Mouse (Mus musculus) megakaryocyte, adult 5-6 weeks (primary cell): ENCODE data around the gene Zdhhc19. TPM values are rescaled to one million over a fixed set of nuclear protein-coding genes. Genes with fewer than 3 reads are reported as not detected.
A peak's percentile ranks its signal among the peaks of the same experiment; 100 is the strongest.

ENCODE experiments used
- ATAC-seq: 2 replicates; pipeline ENCODE4 v1.8.0; 2016; ENCODE audit warnings: mild to moderate bottlenecking, inconsistent platforms; ENCODE audit not compliant: poor library complexity, severe bottlenecking
- total RNA-seq, 2 experiments: library from RNA; stranded (forward) in 1 of 2; stranded (reverse) in 1 of 2; fragments of 153-499, 151-499 nt in 1 of 2; fragments of 221-1000, 200-1000 nt in 1 of 2; gene quantifications; 2 replicates each; pipeline versions ENCODE4 v1.2.3 to v1.2.4; 2015 to 2017

Zdhhc19 gene
- total RNA-seq, 2 experiments from 2014 or later: 0.33 TPM; not detected in 1

DNA sequence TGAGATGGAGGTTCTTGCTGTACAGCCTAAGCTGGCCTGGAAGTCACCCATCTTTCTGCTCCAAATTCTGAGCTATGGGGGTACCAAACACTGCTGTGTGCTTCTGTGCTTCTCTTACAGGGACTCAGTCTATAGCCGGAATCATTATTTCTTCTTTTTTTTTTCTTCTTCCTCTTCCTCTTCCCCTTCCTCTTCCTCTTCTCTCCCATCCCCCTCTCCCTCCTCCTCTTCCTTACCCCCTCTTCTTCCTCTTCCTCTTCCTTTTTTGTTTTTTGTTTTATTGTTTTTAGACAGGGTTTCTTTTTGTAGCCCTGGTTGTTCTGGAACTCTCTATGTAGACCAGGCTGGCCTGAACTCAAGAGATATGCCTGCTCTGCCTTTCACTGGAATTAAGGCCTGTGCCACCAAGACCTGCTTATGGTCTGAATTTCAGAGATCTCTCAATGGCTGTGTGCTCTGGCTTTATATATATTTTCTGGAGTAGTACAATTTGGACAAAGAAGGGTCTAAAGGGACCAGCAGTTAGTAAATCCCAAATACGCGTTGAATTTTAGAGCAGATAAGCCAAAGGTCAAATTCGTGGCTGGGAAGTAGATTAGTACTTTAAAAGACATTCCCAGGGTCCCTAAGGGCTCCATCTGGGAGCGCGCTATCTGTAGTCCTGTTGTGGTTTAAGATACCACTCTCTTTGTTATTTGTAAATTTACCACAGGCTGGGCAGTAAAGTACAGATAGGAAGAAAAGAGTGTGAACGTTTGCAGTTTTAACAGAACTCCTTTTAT lies 111.7 kb downstream of the Zdhhc19 start:
- no peak for ATAC-seq

DNA sequence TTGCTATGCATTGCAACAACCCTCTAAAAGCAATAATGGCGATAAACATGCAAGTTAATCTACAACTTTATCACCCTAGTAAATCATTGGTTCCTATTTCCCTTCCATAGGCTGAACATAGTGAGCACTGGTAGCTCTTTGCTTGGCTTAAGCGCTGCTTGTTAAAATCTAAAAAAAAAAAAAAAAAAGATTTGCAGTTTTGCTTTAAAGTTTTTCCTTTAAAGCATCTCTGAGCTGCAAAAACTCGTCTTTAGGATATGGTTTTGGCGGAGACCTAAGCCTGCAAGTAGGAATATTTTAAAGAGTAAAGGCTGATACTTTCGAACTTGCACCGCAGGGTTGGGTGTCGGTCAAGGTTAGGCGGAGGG lies 112.3 kb downstream of the Zdhhc19 start:
- ATAC-seq: no peak

DNA sequence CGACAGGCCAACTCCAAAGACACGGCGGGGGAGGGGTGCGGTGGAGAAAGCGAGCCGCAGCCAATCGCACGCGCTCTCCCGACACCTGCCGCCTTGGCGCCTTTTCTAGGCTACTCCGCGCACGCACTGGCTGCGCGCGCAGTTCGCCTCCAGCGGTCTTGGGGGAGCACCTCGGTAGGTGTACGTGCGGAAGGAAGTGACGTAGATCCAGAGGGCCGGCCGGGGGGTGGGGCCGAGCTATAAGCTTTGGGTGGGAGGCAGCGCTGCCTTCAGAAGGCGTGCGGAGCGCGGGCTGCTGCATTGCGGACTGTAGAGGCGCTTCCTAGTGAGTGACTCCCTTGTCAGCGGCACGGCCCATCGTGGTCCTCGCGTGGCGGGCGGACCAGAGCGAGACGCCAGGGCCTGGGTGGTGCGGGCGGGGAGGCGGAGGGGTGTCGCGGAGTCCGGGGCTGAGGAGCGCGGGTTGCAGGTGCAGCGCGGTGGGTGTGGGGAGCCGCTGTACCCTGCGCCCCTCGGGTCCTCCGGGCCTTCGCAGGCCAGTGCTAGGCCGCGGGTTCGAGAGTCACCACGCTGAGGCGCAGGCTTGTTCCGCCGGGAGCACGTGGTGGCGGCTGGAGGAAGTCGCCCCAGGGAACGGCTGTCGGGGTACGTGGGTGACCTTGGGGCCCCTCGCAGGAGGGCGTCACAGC lies 112.8 kb downstream of the Zdhhc19 start, which contains the start of gene Tfrc:
TSS of gene Tfrc (plus strand) at position 209 of the 689 bp plus-strand sequence.
- peak; percentile 95 for ATAC-seq

DNA sequence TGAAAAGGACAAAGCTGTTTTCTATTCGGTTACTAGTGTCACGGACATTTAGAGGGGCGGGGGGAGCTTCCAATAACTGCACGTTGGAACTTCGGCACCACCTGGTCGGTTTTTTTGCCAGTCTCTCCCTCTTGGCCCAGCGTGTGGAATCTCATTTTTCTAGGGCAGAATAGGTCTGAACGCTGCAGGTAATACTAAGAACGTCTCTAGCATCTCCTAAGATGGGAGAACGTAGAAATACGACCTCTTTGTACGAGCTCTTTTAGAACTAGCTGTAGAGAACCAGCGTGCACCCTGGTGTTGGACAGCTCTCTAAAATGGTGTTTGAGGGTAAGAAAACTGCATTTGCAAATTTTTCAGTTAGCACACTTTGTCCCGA lies 113.3 kb downstream of the Zdhhc19 start:
- ATAC-seq: no peak

DNA sequence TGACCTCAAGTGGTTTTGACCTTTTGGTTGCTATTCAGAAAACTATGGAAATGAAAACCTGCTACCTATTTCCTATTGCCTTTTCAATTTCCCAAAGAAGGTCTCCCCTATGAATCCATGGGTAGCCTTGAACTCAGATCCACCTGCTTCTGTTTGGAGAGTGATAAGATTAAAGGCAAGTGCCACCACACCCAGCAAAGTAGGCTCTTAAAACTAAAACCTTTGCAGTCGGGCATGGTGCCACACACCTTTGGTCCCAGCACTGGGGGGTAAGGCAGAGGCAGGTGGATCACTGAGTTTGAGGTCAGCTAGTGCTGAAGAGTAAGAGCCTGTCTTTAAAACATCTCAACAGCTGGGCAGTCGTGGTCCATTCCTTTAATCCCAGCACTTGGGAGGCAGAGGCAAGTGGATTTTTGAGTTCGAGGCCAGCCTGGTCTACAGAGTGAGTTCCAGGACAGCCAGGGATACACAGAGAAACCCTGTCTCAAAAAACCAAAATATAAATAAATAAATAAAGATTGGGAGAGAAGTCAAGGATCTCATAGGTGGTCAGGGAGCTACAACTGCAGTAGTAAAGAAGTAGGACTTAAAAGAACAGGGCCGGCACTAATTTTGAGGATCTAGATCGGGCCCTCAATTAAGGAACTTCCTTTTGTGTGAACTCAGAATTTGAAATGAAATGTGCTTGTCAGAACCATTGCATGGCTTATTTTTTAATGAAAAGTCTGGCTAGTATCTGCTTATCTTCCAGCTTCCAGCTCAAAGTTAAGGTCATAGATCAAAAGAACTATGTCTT lies 114.6 kb downstream of the Zdhhc19 start:
- ATAC-seq: no peak

Other genes with a start within 250 kb of the Zdhhc19 start
- gene Fbxo45, start 249.1 kb upstream of the Zdhhc19 start, total RNA-seq (2015): 10.9 and 13.9 TPM in 2 replicates
- gene Fbxo45, start 249.1 kb upstream of the Zdhhc19 start, total RNA-seq (2017): 15.4 TPM in 2 replicates
- gene Wdr53, start 249.0 kb upstream of the Zdhhc19 start, total RNA-seq (2015): 12.4 and 16.6 TPM in 2 replicates
- gene Wdr53, start 249.0 kb upstream of the Zdhhc19 start, total RNA-seq (2017): 19.4 and 19.8 TPM in 2 replicates
- not detected in 2 replicates for gene Smco1, start 224.8 kb upstream of the Zdhhc19 start, total RNA-seq (2015)
- not detected in 2 replicates for gene Smco1, start 224.8 kb upstream of the Zdhhc19 start, total RNA-seq (2017)
- gene Rnf168, start 218.8 kb upstream of the Zdhhc19 start, total RNA-seq (2015): 11.8 and 13.1 TPM in 2 replicates
- 42.2 and 44.2 TPM in 2 replicates for gene Rnf168, start 218.8 kb upstream of the Zdhhc19 start, total RNA-seq (2017)
- gene Ubxn7, start 164.0 kb upstream of the Zdhhc19 start, total RNA-seq (2015): 26.2 and 38.3 TPM in 2 replicates
- gene Ubxn7, start 164.0 kb upstream of the Zdhhc19 start, total RNA-seq (2017): 25.0 and 31.4 TPM in 2 replicates
- gene Tm4sf19, start 95.8 kb upstream of the Zdhhc19 start, total RNA-seq (2015): not detected in 2 replicates
- gene Tm4sf19, start 95.8 kb upstream of the Zdhhc19 start, total RNA-seq (2017): not detected in 2 replicates
- gene Tctex1d2, start 76.6 kb upstream of the Zdhhc19 start, total RNA-seq (2015): 25.3 and 25.4 TPM in 2 replicates
- 26.2 and 30.9 TPM in 2 replicates for gene Tctex1d2, start 76.6 kb upstream of the Zdhhc19 start, total RNA-seq (2017)
- gene Pcyt1a, start 65.3 kb upstream of the Zdhhc19 start, total RNA-seq (2015): 32.5 and 38.2 TPM in 2 replicates
- gene Pcyt1a, start 65.3 kb upstream of the Zdhhc19 start, total RNA-seq (2017): 43.9 and 59.9 TPM in 2 replicates
- gene Slc51a, start 8.4 kb upstream of the Zdhhc19 start, total RNA-seq (2015): not detected in 2 replicates
- gene Slc51a, start 8.4 kb upstream of the Zdhhc19 start, total RNA-seq (2017): 0.94 TPM in 1 of 2 replicates, not detected in the other
- gene Tfrc, start 112.7 kb downstream of the Zdhhc19 start, total RNA-seq (2015): 29.5 and 41.5 TPM in 2 replicates
- gene Tfrc, start 112.7 kb downstream of the Zdhhc19 start, total RNA-seq (2017): 29.6 and 44.3 TPM in 2 replicates
- gene Tnk2, start 147.6 kb downstream of the Zdhhc19 start, total RNA-seq (2015): 5.5 and 12.0 TPM in 2 replicates
- gene Tnk2, start 147.6 kb downstream of the Zdhhc19 start, total RNA-seq (2017): 6.4 and 8.6 TPM in 2 replicates
- not detected in 2 replicates for gene Muc4, start 239.6 kb downstream of the Zdhhc19 start, total RNA-seq (2015)
- not detected in 2 replicates for gene Muc4, start 239.6 kb downstream of the Zdhhc19 start, total RNA-seq (2017)